Comparison of ENCODE assay signal across 22 mouse cellular contexts in the genomic region with DNA sequence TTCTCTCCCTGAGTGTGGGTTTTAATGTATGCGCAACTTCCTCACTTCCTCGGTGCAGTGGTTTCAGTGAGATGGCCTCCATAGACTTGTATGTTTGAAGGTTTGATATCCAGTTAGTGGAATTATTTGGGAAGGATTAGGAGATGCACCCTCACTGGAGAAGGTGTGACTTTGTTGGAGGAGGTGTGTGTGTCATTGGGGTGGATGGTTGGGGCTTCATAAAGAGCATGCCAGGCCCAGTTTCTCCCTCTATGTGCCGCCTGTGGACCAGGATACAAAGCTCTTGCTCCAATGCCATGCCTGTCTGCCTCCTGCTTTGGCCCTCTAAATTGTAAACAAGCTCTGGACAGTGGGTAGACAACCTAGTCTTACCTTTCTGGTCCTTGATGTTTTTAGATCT.
DNase-seq lines count a peak whose midpoint lies in the region; ATAC-seq and TF ChIP-seq lines count a peak whose summit lies in the region.
"Had no signal": no experiment of that assay in that cellular context is flagged by ENCODE, and none has a peak within 500 bp of the region (broad histone marks: within the 10 kb centered on the region; RNA-seq: fewer than 3 reads in every experiment).

No protein-coding gene starts in this region.

- H3K9ac ChIP-seq in intestine, embryonic 16.5 days (ENCODE audit: low read depth, low read length), result no peak overlapping the region

- no peak for TF ChIP-seq POLR2A in testis, adult 2 months (IDR thresholded peaks at IDR 0.05; ENCODE audit: control insufficient read depth, low read depth, low read length)

- intact Hi-C loops in heart, postnatal 10 days (cut with DNase I), result loop anchor here (10.0 kb wide), 1 partner anchor 160 kb away; no protein-coding TSS in a partner anchor

- no peak for ATAC-seq in intestine, embryonic 16.5 days
- ATAC-seq: activated CD4-positive, CD25-positive, alpha-beta regulatory T cell, adult 4 months; CD4-positive, CD25-positive, alpha-beta regulatory T cell, adult 4 months; Patski had no signal

- H3K36me3 ChIP-seq in heart, embryonic 10.5 days, result no peaks in the 10 kb centered on the region
- no peaks in the 10 kb centered on the region for H3K36me3 ChIP-seq in testis, adult 2 months (ENCODE audit: control insufficient read depth, insufficient read depth, low read length)
- H3K36me3 ChIP-seq in intestine, embryonic 16.5 days (ENCODE audit: control insufficient read depth, insufficient read depth, low read length), result no peaks in the 10 kb centered on the region
- H3K36me3 ChIP-seq: G1E had no signal

- TF ChIP-seq CTCF in testis, adult 2 months (IDR thresholded peaks at IDR 0.05; ENCODE audit: control insufficient read depth, insufficient read depth, insufficient replicate concordance, low read depth, low read length), result no peak

- no peaks in the 10 kb centered on the region for H3K4me1 ChIP-seq in heart, embryonic 10.5 days
- H3K4me1 ChIP-seq in testis, adult 2 months (ENCODE audit: control insufficient read depth, insufficient read depth, low read length), result peaks cover 5% of the 10 kb centered on the region
- H3K4me1 ChIP-seq in brown adipose tissue, adult 24 weeks (ENCODE audit: control insufficient read depth, insufficient read depth, insufficient read length, low read length), result 0 out of 2 replicates have a peak, but pooled peaks cover 2% of the 10 kb centered on the region
- no peaks in the 10 kb centered on the region for H3K4me1 ChIP-seq in intestine, embryonic 16.5 days (ENCODE audit: control insufficient read depth, insufficient read depth, low read length)

- no peak overlapping the region for H3K4me2 ChIP-seq in intestine, embryonic 16.5 days (ENCODE audit: low read depth, low read length)

- WGBS in heart, embryonic 10.5 days, result 82% methylated on average over 3 of the region's 3 CpGs
- 94% methylated on average over 3 of the region's 3 CpGs for WGBS in intestine, embryonic 16.5 days

- H3K27me3 ChIP-seq in heart, embryonic 10.5 days (ENCODE audit: insufficient read depth, poor library complexity, severe bottlenecking), result 0 out of 2 replicates have a peak, but pooled peaks cover 4% of the 10 kb centered on the region
- H3K27me3 ChIP-seq in testis, adult 2 months (ENCODE audit: control insufficient read depth, insufficient read depth, low read length), result no peaks in the 10 kb centered on the region
- H3K27me3 ChIP-seq in intestine, embryonic 16.5 days (replicated peaks; ENCODE audit: control insufficient read depth, insufficient read depth, low read length), result no peaks in the 10 kb centered on the region
- H3K27me3 ChIP-seq: Patski had no signal

- no peaks in the 10 kb centered on the region; the same call in 1 of the 2 replicates for H3K9me3 ChIP-seq in heart, embryonic 10.5 days
- no peaks in the 10 kb centered on the region for H3K9me3 ChIP-seq in intestine, embryonic 16.5 days (ENCODE audit: control insufficient read depth, low read length)
- H3K9me3 ChIP-seq: G1E had no signal

- no peak overlapping the region for H3K4me3 ChIP-seq in heart, embryonic 10.5 days
- peak overlapping the region; percentile 10 for H3K4me3 ChIP-seq in testis, adult 2 months (ENCODE audit: control insufficient read depth, low read depth, low read length)
- H3K4me3 ChIP-seq in brown adipose tissue, adult 24 weeks (ENCODE audit: insufficient read depth, low read depth, low read length), result no peak overlapping the region
- no peak overlapping the region for H3K4me3 ChIP-seq in intestine, embryonic 16.5 days (ENCODE audit: low read length)

- DNase-seq in heart, adult 11 months, result peak; percentile 55
- no peak for DNase-seq in heart, postnatal 10 days
- DNase-seq in heart, embryonic 10.5 days (ENCODE audit: low spot score), result peak; percentile 63
- no peak for DNase-seq in heart, adult 9 months (ENCODE audit: low spot score in 2 of 2)
- DNase-seq in testis, postnatal 14 days (ENCODE audit: low spot score), result no peak
- DNase-seq: adrenal gland, adult 2 months; adrenal gland, adult 8-10 months; adrenal gland, postnatal 10 days; adrenal gland, postnatal 14 days; adrenal gland, postnatal 25 days; adrenal gland, postnatal 36 days; B cell, adult 2 months; cerebellum, adult 11 months; cerebellum, adult 11-12 months; cerebellum, adult 18-20 months had no signal

- H3K27ac ChIP-seq in heart, embryonic 10.5 days, result no peak overlapping the region
- no peak overlapping the region for H3K27ac ChIP-seq in testis, adult 2 months (ENCODE audit: control insufficient read depth, insufficient read depth, low read depth, low read length)
- H3K27ac ChIP-seq in brown adipose tissue, adult 24 weeks (replicated peaks; ENCODE audit: low read depth, low read length), result peak overlapping the region; percentile 7; the same call in 1 of the 2 replicates
- no peak overlapping the region for H3K27ac ChIP-seq in intestine, embryonic 16.5 days (ENCODE audit: low read length)

Comparison
In these comparisons a context has a peak if more than half of its experiments do, and no peak if none do; other contexts are left out.
1. DNase-seq: peak in heart, adult 11 months (single experiment) and heart, embryonic 10.5 days (single experiment); none in heart, postnatal 10 days (0 of 2), heart, adult 9 months (0 of 2) and testis, postnatal 14 days (single experiment).